Mouse (Mus musculus) forebrain, embryonic 16.5 days (tissue): ENCODE measurements around the gene Senp3. TPM values are rescaled to one million over a fixed set of nuclear protein-coding genes. Genes with fewer than 3 reads are reported as not detected.

Source experiments
- ATAC-seq: fragments of 200-750 bp; cut with Nextera tagmentation; 2 replicates; pipeline ENCODE4 v1.8.0; 2017; ENCODE audit warnings: mild to moderate bottlenecking, moderate library complexity
- H3K27ac ChIP-seq: fragments of 300-500 bp; sonication (generic); 2 replicates; pipeline ENCODE4 v1.5.1; 2014; ENCODE audit warnings: low read length, control low read depth
- H3K27me3 ChIP-seq: fragments of 300-500 bp; sonication (generic); replicated peaks from 2 replicates; pipeline ENCODE4 v1.6.1; 2014; ENCODE audit warnings: low read length; ENCODE audit not compliant: control insufficient read depth, insufficient read depth
- H3K36me3 ChIP-seq: fragments of 300-500 bp; sonication (generic); 2 replicates; pipeline ENCODE4 v1.6.1; 2014; ENCODE audit not compliant: control insufficient read depth, insufficient read depth
- H3K4me1 ChIP-seq: fragments of 300-500 bp; sonication (generic); replicated peaks from 2 replicates; pipeline ENCODE4 v1.6.1; 2014; ENCODE audit warnings: low read length; ENCODE audit not compliant: control insufficient read depth, insufficient read depth
- H3K4me2 ChIP-seq: fragments of 300-500 bp; sonication (generic); 2 replicates; pipeline ENCODE4 v1.6.1; 2014; ENCODE audit warnings: mild to moderate bottlenecking, low read length, control low read depth
- H3K4me3 ChIP-seq: fragments of 300-500 bp; sonication (generic); replicated peaks from 2 replicates; pipeline ENCODE4 v1.5.1; 2014; ENCODE audit warnings: mild to moderate bottlenecking, low read length, control low read depth
- H3K9ac ChIP-seq: fragments of 300-500 bp; sonication (generic); replicated peaks from 2 replicates; pipeline ENCODE4 v1.6.1; 2014; ENCODE audit warnings: low read depth, low read length, control low read depth
- H3K9me3 ChIP-seq: fragments of 300-500 bp; sonication (generic); 2 replicates; pipeline ENCODE4 v1.6.1; 2016; ENCODE audit warnings: low read length; ENCODE audit not compliant: control insufficient read depth
- WGBS: fragments of 180-500 bp; shearing (Covaris S2); extraction: QIAGEN DNeasy Blood & Tissue Kit; methylation state at CpG from one replicate; pipeline ENCODE4 v1.1.7; 2014; 5-methylcytosine and 5-hydroxymethylcytosine counted together
- polyA plus RNA-seq: library from polyadenylated mRNA; unstranded; fragments of >200 nt; fragmentation: Nextera tagmentation; extraction: Ambion mirVana; gene quantifications from 2 replicates; pipeline ENCODE4 v1.2.1, GENCODE M21; 2015

The Senp3 gene
- polyA plus RNA-seq, 1 experiment from 2014 or later = 115 TPM

DNA sequence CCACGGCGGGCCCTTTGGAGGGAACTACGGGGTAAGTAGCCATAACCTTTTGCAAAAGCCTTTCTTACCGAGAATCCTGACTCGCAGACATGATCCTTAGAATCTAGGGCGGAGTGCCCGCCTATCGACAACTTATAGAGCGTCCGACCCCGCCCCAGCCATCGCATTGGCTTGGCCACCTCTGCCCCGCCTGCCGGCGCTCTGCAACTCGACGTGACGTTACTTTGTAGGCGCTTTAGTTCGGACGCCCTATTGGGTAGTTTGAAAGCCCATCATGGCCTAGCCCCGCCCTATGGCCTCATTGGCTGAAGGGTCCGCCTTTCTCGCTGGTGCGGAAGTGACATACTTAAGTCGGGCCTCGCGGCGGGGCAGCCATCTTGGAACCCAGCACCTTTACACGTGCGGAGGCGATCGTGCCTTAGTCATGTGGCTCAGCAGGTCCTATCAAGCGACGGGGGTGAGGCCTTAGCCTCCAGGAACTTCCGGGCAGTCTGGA, 9.6 kb downstream of the Senp3 start, which contains the start of gene Eif4a1:
Gene Eif4a1, minus strand, starts transcription at position 213 of the 496 bp plus-strand sequence.
- peak within 1 kb of the TSS; percentile 100 for H3K4me3 ChIP-seq
- ATAC-seq = peak; percentile 96
- H3K4me2 ChIP-seq = peak within 1 kb of the TSS; percentile 96
- H3K9ac ChIP-seq = peak within 1 kb of the TSS; percentile 99
- peaks cover 26% of the 10 kb centered on the region for H3K4me1 ChIP-seq
- no peaks in the 10 kb centered on the region for H3K27me3 ChIP-seq
- under 1% methylated on average over 36 of the region's 36 CpGs for WGBS
- H3K36me3 ChIP-seq = peaks cover 31% of the 10 kb centered on the region
- H3K27ac ChIP-seq = peak within 1 kb of the TSS; percentile 98
- no peaks in the 10 kb centered on the region for H3K9me3 ChIP-seq

DNA sequence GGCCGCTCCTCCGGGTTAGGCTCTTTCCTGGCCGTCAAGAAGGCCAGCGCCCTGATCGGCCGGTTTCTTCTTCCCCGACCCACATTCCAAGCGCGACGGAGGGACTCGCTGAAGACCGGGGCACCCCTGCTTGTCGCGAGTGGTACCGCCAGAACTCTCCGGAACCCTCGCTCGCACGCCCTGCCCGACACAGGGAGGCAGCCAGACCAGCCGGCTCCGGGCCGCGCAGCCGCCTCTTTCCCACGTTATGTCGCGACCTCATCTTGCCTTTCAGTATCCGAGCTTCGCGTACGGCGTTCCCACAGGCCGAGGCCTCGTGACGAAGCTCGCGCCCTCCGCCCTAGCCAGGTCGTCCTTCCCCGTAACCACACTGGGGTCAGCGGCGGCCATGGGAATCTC, 10.2 kb downstream of the Senp3 start:
- under 1% methylated on average over 43 of the region's 43 CpGs for WGBS
- peaks cover 26% of the 10 kb centered on the region for H3K4me1 ChIP-seq
- peak overlapping the region; percentile 100 for H3K4me3 ChIP-seq
- peak overlapping the region; percentile 96 for H3K4me2 ChIP-seq
- peak; percentile 2; the same call in 1 of the 2 replicates for ATAC-seq
- H3K36me3 ChIP-seq = peaks cover 29% of the 10 kb centered on the region
- H3K27me3 ChIP-seq = no peaks in the 10 kb centered on the region
- peak overlapping the region; percentile 98 for H3K27ac ChIP-seq
- peak overlapping the region; percentile 99 for H3K9ac ChIP-seq
- H3K9me3 ChIP-seq = no peaks in the 10 kb centered on the region

DNA sequence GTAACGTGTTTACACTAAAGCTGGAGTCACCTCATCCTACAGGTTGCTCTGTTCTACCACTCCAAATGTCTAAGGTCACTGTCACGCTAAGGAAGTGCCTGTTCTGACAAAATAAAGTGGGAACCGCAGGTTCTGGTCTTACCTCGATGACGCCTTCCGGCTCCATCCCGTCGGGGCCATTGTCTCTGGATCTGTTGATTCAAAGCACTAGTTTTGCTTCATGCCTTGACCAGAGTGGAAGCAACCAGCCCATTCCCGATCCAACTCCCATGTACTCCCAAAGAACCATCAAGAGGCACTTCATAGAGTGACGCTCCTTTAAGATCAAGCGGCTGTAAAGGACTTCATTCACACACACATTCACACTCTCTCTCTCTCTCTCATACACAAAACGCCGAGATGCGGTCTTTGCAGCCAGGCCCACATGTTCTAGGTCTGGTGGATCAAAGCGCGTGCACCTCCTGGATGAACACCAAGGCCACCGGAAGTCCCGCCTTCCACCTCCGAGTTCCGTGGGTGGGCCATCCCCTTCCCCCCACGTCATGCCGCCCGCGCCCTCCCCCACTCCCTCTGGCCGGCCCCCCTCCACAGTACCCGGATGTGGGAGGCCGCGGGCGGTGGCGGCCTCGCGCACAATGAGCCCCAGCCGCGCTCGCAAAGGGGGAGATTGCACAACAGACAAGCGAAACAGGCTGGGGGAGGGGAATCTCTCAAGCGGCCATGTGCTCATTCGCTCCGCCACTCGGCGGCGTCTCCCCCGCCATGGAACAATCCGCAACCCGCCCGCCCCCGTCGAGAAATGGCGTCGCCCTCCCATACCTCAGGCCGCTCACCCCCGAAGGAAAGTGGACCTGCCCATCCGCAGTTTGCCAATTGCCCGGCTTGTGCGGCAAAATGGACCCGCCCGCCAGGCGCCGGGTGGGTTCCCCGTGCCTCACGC, 10.8 kb downstream of the Senp3 start:
- Histone ChIP-seq H3K4me1 (peaks cover 26% of the 10 kb centered on the region), H3K9me3 (no peaks in the 10 kb centered on the region), H3K9ac (peak overlapping the region; percentile 99), H3K4me3 (peak overlapping the region; percentile 100), H3K27ac (peak overlapping the region; percentile 98), H3K36me3 (peaks cover 35% of the 10 kb centered on the region), H3K27me3 (no peaks in the 10 kb centered on the region), H3K4me2 (peak overlapping the region; percentile 96)
- ATAC-seq = peak; percentile 73
- WGBS = under 1% methylated on average over 61 of the region's 61 CpGs

DNA sequence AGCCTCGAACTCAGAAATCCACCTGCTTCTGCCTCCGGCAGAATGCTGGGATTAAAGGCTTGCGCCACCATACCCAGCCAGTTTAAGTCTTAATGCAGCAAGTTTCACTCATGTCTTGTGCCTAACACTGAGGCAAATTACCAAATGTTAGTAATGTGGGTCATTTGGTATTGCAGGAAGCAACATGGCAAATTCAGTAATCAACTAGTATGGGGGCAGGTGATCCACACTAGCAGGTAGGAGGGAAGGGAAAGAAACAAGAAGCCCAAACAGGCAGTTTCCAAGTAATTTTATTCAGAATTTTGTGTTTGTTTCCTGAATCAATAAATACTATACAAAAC, 15.2 kb downstream of the Senp3 start:
- no peak for ATAC-seq
- Histone ChIP-seq H3K4me2 (no peak overlapping the region), H3K4me1 (peaks cover 27% of the 10 kb centered on the region), H3K27me3 (no peaks in the 10 kb centered on the region), H3K4me3 (no peak overlapping the region), H3K36me3 (peaks cover 29% of the 10 kb centered on the region), H3K27ac (no peak overlapping the region), H3K9me3 (no peaks in the 10 kb centered on the region), H3K9ac (no peak overlapping the region)
- WGBS = 81% methylated on average over 3 of the region's 3 CpGs

DNA sequence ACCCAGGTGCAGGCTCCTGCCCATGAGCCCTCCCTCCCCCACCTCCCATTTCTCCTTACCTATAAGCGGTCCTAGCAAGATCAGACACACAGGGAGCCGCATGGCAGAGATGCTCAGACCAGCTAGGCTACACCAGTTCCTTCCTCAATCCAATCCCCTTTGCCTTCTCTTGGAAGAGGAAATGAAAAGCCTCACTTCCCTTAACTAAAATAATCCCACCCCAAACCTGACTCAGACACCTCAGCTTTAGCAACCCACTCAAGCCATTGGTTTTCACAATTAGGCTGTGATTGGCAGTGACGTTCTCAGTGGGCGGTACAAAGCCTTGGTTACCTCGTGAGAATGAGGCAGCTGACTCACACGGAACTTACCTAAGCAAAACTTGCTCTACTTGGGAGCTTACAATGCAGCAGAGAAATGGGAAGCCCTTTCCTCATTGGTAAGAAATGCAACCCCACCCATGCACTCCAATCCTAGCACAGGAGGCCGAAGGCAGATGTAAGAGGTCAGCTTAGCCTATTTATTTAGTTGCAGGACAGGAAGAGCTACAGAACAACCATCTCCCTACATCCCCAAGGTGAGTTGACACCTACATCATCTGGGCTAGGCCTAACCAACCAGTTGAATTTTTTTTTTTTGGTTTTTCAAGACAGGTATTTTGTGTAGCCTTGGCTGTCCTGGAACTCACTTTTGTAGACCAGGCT, 15.8 kb downstream of the Senp3 start, which contains the start of gene Cd68:
Gene Cd68, minus strand, starts transcription at position 193 of the 704 bp plus-strand sequence.
- Histone ChIP-seq H3K9ac (no peak within 1 kb of the TSS), H3K4me1 (peaks cover 32% of the 10 kb centered on the region), H3K36me3 (peaks cover 29% of the 10 kb centered on the region), H3K4me2 (no peak within 1 kb of the TSS), H3K27ac (no peak within 1 kb of the TSS), H3K9me3 (no peaks in the 10 kb centered on the region), H3K27me3 (no peaks in the 10 kb centered on the region), H3K4me3 (no peak within 1 kb of the TSS)
- no peak for ATAC-seq
- WGBS = 28% methylated on average over 7 of the region's 7 CpGs

DNA sequence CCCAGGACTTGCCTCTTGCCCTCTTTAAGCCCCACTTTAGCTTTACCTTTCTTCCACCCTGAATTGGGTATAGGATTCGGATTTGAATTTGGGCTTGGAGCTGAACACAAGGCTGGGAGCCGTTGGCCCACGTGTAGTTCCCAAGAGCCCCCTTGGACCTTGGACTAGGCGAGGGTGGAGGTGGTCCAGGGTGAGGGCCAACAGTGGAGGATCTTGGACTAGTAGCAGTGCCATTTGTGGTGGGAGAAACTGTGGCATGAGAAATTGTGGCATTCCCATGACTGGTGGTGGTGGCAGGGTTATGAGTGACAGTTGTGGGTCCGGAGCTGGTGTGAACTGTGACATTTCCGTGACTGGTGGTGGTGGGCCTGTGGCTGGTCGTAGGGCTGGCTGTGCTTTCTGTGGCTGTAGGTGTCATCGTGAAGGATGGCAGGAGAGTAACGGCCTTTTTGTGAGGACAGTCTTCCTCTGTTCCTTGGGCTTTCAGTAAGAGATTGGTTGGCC, 16.4 kb downstream of the Senp3 start:
- 71% methylated on average over 9 of the region's 9 CpGs for WGBS
- ATAC-seq = no peak
- no peak overlapping the region for H3K4me3 ChIP-seq
- H3K27ac ChIP-seq = no peak overlapping the region
- H3K9ac ChIP-seq = no peak overlapping the region
- H3K36me3 ChIP-seq = peaks cover 29% of the 10 kb centered on the region
- no peaks in the 10 kb centered on the region for H3K27me3 ChIP-seq
- peaks cover 32% of the 10 kb centered on the region for H3K4me1 ChIP-seq
- no peaks in the 10 kb centered on the region for H3K9me3 ChIP-seq
- H3K4me2 ChIP-seq = no peak overlapping the region

DNA sequence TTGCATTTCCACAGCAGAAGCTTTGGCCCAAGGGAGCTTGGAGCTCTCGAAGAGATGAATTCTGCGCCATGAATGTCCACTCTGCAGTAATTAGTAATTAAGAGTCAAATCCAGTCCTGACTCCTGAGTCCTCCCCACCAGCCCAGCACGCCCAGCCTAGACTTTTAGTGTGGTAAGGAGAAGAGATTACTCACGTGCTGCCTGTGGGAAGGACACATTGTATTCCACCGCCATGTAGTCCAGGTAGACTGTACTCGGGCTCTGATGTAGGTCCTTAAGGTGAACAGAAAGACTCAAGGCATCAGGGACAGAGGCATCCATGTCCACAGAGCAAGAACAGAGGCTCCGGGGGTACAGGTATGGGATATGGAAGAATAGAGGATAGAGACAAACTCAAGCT, 17.0 kb downstream of the Senp3 start:
- H3K4me2 ChIP-seq = no peak overlapping the region
- H3K4me3 ChIP-seq = no peak overlapping the region
- H3K36me3 ChIP-seq = peaks cover 29% of the 10 kb centered on the region
- H3K27me3 ChIP-seq = no peaks in the 10 kb centered on the region
- no peak for ATAC-seq
- H3K9ac ChIP-seq = no peak overlapping the region
- no peaks in the 10 kb centered on the region for H3K9me3 ChIP-seq
- 93% methylated on average over 7 of the region's 7 CpGs for WGBS
- H3K27ac ChIP-seq = no peak overlapping the region
- H3K4me1 ChIP-seq = peaks cover 25% of the 10 kb centered on the region

DNA sequence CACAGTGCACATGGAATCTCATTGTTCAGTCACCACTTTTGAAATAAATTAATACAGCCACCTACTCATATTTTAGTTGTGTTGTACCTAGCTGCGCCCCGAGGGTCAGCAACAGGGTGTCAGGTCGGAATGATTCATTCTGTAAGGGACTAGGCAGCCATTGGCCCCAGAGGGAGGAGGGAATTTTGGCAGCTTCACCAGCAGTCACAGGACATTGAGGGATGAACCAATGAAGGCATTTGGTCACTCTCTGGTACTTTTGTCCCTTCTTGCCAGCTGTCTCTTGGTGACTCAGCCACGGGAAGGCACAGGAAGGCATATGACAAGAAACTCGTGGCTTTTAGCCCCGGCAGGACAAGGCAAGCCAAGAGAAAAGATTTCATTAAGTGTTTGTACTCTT, 18.1 kb downstream of the Senp3 start:
- H3K9ac ChIP-seq = no peak overlapping the region
- WGBS = 89% methylated on average over 6 of the region's 6 CpGs
- H3K4me2 ChIP-seq = no peak overlapping the region
- H3K27me3 ChIP-seq = no peaks in the 10 kb centered on the region
- no peak overlapping the region for H3K27ac ChIP-seq
- peaks cover 17% of the 10 kb centered on the region for H3K4me1 ChIP-seq
- no peaks in the 10 kb centered on the region for H3K9me3 ChIP-seq
- H3K4me3 ChIP-seq = no peak overlapping the region
- H3K36me3 ChIP-seq = peaks cover 25% of the 10 kb centered on the region
- no peak for ATAC-seq
